Mouse (Mus musculus): ENCODE measurements around the gene Itga10. TPM values are rescaled to one million over a fixed set of nuclear protein-coding genes. Genes with fewer than 3 reads are reported as not detected.
A peak's percentile ranks its signal among the peaks of the same experiment; 100 is the strongest.

Itga10 gene
- polyA plus RNA-seq, 1 experiment from 2014 or later = 0.52 TPM

- peak; percentile 71 for DNase-seq (ENCODE audit: low spot score, missing footprints)
- H3K9ac ChIP-seq (ENCODE audit: low read length) = no peak overlapping the region
- no peaks in the 10 kb centered on the region for H3K36me3 ChIP-seq (ENCODE audit: control insufficient read depth, insufficient read depth, low read length)
- H3K4me3 ChIP-seq (ENCODE audit: low read depth, low read length) = no peak overlapping the region
- WGBS = 94% methylated on average over 5 of the region's 5 CpGs
- no peak for ATAC-seq (ENCODE audit: low FRiP score)
- peaks cover 2% of the 10 kb centered on the region; the same call in 1 of the 2 replicates for H3K4me1 ChIP-seq (ENCODE audit: control insufficient read depth, insufficient read depth, low read length)
- H3K9me3 ChIP-seq (ENCODE audit: control insufficient read depth, low read length) = no peaks in the 10 kb centered on the region
- H3K4me2 ChIP-seq = no peak overlapping the region
- H3K27me3 ChIP-seq (ENCODE audit: control insufficient read depth, insufficient read depth, low read length) = no peaks in the 10 kb centered on the region; the same call in 1 of the 2 replicates
- H3K27ac ChIP-seq (ENCODE audit: low read depth, low read length) = no peak overlapping the region
Measured at GRCm38 (mm10) chr3:96671519-96671918, 26.1 kb downstream of the Itga10 start.

GRCm38 (mm10) chr3:96673514-96673913 is 28.1 kb downstream of the Itga10 start:
- WGBS = 74% methylated on average over 4 of the region's 4 CpGs
- ATAC-seq (ENCODE audit: low FRiP score) (no peak), DNase-seq (ENCODE audit: low spot score, missing footprints) (no peak)
- H3K9ac ChIP-seq (ENCODE audit: low read length) = no peak overlapping the region
- no peaks in the 10 kb centered on the region; the same call in 1 of the 2 replicates for H3K27me3 ChIP-seq (ENCODE audit: control insufficient read depth, insufficient read depth, low read length)
- H3K36me3 ChIP-seq (ENCODE audit: control insufficient read depth, insufficient read depth, low read length) = no peaks in the 10 kb centered on the region
- H3K4me3 ChIP-seq (ENCODE audit: low read depth, low read length) = no peak overlapping the region
- H3K4me1 ChIP-seq (ENCODE audit: control insufficient read depth, insufficient read depth, low read length) = peaks cover 2% of the 10 kb centered on the region; the same call in 1 of the 2 replicates
- no peak overlapping the region for H3K4me2 ChIP-seq
- H3K9me3 ChIP-seq (ENCODE audit: control insufficient read depth, low read length) = no peaks in the 10 kb centered on the region
- no peak overlapping the region for H3K27ac ChIP-seq (ENCODE audit: low read depth, low read length)

GRCm38 (mm10) chr3:96674442-96674841 is 29.1 kb downstream of the Itga10 start:
- WGBS = 67% methylated on average over 8 of the region's 8 CpGs
- H3K4me3 ChIP-seq (ENCODE audit: low read depth, low read length) = no peak overlapping the region
- H3K4me1 ChIP-seq (ENCODE audit: control insufficient read depth, insufficient read depth, low read length) = peaks cover 2% of the 10 kb centered on the region; the same call in 1 of the 2 replicates
- no peak overlapping the region for H3K9ac ChIP-seq (ENCODE audit: low read length)
- ATAC-seq (ENCODE audit: low FRiP score) (no peak), DNase-seq (ENCODE audit: low spot score, missing footprints) (peak; percentile 67)
- H3K27ac ChIP-seq (ENCODE audit: low read depth, low read length) = no peak overlapping the region
- H3K36me3 ChIP-seq (ENCODE audit: control insufficient read depth, insufficient read depth, low read length) = no peaks in the 10 kb centered on the region
- no peaks in the 10 kb centered on the region for H3K9me3 ChIP-seq (ENCODE audit: control insufficient read depth, low read length)
- H3K27me3 ChIP-seq (ENCODE audit: control insufficient read depth, insufficient read depth, low read length) = no peaks in the 10 kb centered on the region; the same call in 1 of the 2 replicates
- no peak overlapping the region for H3K4me2 ChIP-seq

GRCm38 (mm10) chr3:96675171-96675570 is 29.8 kb downstream of the Itga10 start:
- no peak overlapping the region for H3K4me3 ChIP-seq (ENCODE audit: low read depth, low read length)
- H3K4me2 ChIP-seq = no peak overlapping the region
- no peak for ATAC-seq (ENCODE audit: low FRiP score)
- H3K36me3 ChIP-seq (ENCODE audit: control insufficient read depth, insufficient read depth, low read length) = no peaks in the 10 kb centered on the region
- DNase-seq (ENCODE audit: low spot score, missing footprints) = no peak
- H3K27ac ChIP-seq (ENCODE audit: low read depth, low read length) = no peak overlapping the region
- WGBS = 82% methylated on average over 3 of the region's 3 CpGs
- peaks cover 2% of the 10 kb centered on the region; the same call in 1 of the 2 replicates for H3K4me1 ChIP-seq (ENCODE audit: control insufficient read depth, insufficient read depth, low read length)
- H3K27me3 ChIP-seq (ENCODE audit: control insufficient read depth, insufficient read depth, low read length) = peaks cover 4% of the 10 kb centered on the region; the same call in 1 of the 2 replicates
- no peak overlapping the region for H3K9ac ChIP-seq (ENCODE audit: low read length)
- H3K9me3 ChIP-seq (ENCODE audit: control insufficient read depth, low read length) = no peaks in the 10 kb centered on the region

- Histone ChIP-seq H3K27me3 (ENCODE audit: control insufficient read depth, insufficient read depth, low read length) (peaks cover 4% of the 10 kb centered on the region; the same call in 1 of the 2 replicates), H3K36me3 (ENCODE audit: control insufficient read depth, insufficient read depth, low read length) (no peaks in the 10 kb centered on the region), H3K9me3 (ENCODE audit: control insufficient read depth, low read length) (no peaks in the 10 kb centered on the region), H3K9ac (ENCODE audit: low read length) (no peak overlapping the region), H3K4me3 (ENCODE audit: low read depth, low read length) (no peak overlapping the region), H3K4me2 (no peak overlapping the region), H3K4me1 (ENCODE audit: control insufficient read depth, insufficient read depth, low read length) (no peaks in the 10 kb centered on the region), H3K27ac (ENCODE audit: low read depth, low read length) (no peak overlapping the region)
- WGBS = 27% methylated on average over 3 of the region's 3 CpGs
- DNase-seq (ENCODE audit: low spot score, missing footprints) = no peak
- no peak for ATAC-seq (ENCODE audit: low FRiP score)
Measured at GRCm38 (mm10) chr3:96675690-96676089, 30.3 kb downstream of the Itga10 start.

- no peaks in the 10 kb centered on the region for H3K4me1 ChIP-seq (ENCODE audit: control insufficient read depth, insufficient read depth, low read length)
- no peaks in the 10 kb centered on the region for H3K9me3 ChIP-seq (ENCODE audit: control insufficient read depth, low read length)
- no peak for ATAC-seq (ENCODE audit: low FRiP score)
- H3K27me3 ChIP-seq (ENCODE audit: control insufficient read depth, insufficient read depth, low read length) = 0 out of 2 replicates have a peak, but pooled peaks cover 4% of the 10 kb centered on the region
- H3K4me2 ChIP-seq = no peak overlapping the region
- no peak for DNase-seq (ENCODE audit: low spot score, missing footprints)
- WGBS = 62% methylated on average over 7 of the region's 7 CpGs
- H3K36me3 ChIP-seq (ENCODE audit: control insufficient read depth, insufficient read depth, low read length) = no peaks in the 10 kb centered on the region
- H3K27ac ChIP-seq (ENCODE audit: low read depth, low read length) = no peak overlapping the region
- no peak overlapping the region for H3K9ac ChIP-seq (ENCODE audit: low read length)
- no peak overlapping the region for H3K4me3 ChIP-seq (ENCODE audit: low read depth, low read length)
Measured at GRCm38 (mm10) chr3:96678456-96678855, 33.1 kb downstream of the Itga10 start.

- peaks cover 4% of the 10 kb centered on the region; the same call in 1 of the 2 replicates for H3K27me3 ChIP-seq (ENCODE audit: control insufficient read depth, insufficient read depth, low read length)
- no peak overlapping the region for H3K4me2 ChIP-seq
- H3K4me3 ChIP-seq (ENCODE audit: low read depth, low read length) = no peak overlapping the region
- no peaks in the 10 kb centered on the region for H3K4me1 ChIP-seq (ENCODE audit: control insufficient read depth, insufficient read depth, low read length)
- no peak overlapping the region for H3K27ac ChIP-seq (ENCODE audit: low read depth, low read length)
- H3K9ac ChIP-seq (ENCODE audit: low read length) = no peak overlapping the region
- H3K36me3 ChIP-seq (ENCODE audit: control insufficient read depth, insufficient read depth, low read length) = no peaks in the 10 kb centered on the region
- no peaks in the 10 kb centered on the region for H3K9me3 ChIP-seq (ENCODE audit: control insufficient read depth, low read length)
- ATAC-seq (ENCODE audit: low FRiP score) (no peak), DNase-seq (ENCODE audit: low spot score, missing footprints) (no peak)
- 24% methylated on average over 5 of the region's 5 CpGs for WGBS
Measured at GRCm38 (mm10) chr3:96679159-96679674, 33.8 kb downstream of the Itga10 start.

- DNase-seq (ENCODE audit: low spot score, missing footprints) = no peak
Measured at GRCm38 (mm10) chr3:96680269-96680956, 35.0 kb downstream of the Itga10 start.

GRCm38 (mm10) chr3:96683496-96683895 is 38.1 kb downstream of the Itga10 start:
- 79% methylated on average over 3 of the region's 3 CpGs for WGBS
- Histone ChIP-seq H3K4me1 (ENCODE audit: control insufficient read depth, insufficient read depth, low read length) (no peaks in the 10 kb centered on the region), H3K27me3 (ENCODE audit: control insufficient read depth, insufficient read depth, low read length) (peaks cover 4% of the 10 kb centered on the region; the same call in 1 of the 2 replicates)

More at GRCm38 (mm10) chr3:96680269-96680956, 35.0 kb downstream of the Itga10 start:
- no peaks in the 10 kb centered on the region for H3K9me3 ChIP-seq (ENCODE audit: control insufficient read depth, low read length)
- no peak overlapping the region for H3K9ac ChIP-seq (ENCODE audit: low read length)
- no peaks in the 10 kb centered on the region for H3K36me3 ChIP-seq (ENCODE audit: control insufficient read depth, insufficient read depth, low read length)
- ATAC-seq (ENCODE audit: low FRiP score) = no peak
- no peaks in the 10 kb centered on the region for H3K4me1 ChIP-seq (ENCODE audit: control insufficient read depth, insufficient read depth, low read length)
- H3K4me2 ChIP-seq = no peak overlapping the region
- H3K27me3 ChIP-seq (ENCODE audit: control insufficient read depth, insufficient read depth, low read length) = peaks cover 4% of the 10 kb centered on the region; the same call in 1 of the 2 replicates
- H3K4me3 ChIP-seq (ENCODE audit: low read depth, low read length) = no peak overlapping the region
- no peak overlapping the region for H3K27ac ChIP-seq (ENCODE audit: low read depth, low read length)
- WGBS = 16% methylated on average over 12 of the region's 12 CpGs

More at GRCm38 (mm10) chr3:96683496-96683895, 38.1 kb downstream of the Itga10 start:
- Histone ChIP-seq H3K36me3 (ENCODE audit: control insufficient read depth, insufficient read depth, low read length) (no peaks in the 10 kb centered on the region), H3K9me3 (ENCODE audit: control insufficient read depth, low read length) (no peaks in the 10 kb centered on the region), H3K4me3 (ENCODE audit: low read depth, low read length) (no peak overlapping the region), H3K4me2 (no peak overlapping the region), H3K9ac (ENCODE audit: low read length) (no peak overlapping the region), H3K27ac (ENCODE audit: low read depth, low read length) (no peak overlapping the region)
- DNase-seq (ENCODE audit: low spot score, missing footprints) (no peak), ATAC-seq (ENCODE audit: low FRiP score) (no peak)

All from midbrain, embryonic 11.5 days (tissue).